Mouse (Mus musculus): ENCODE measurements around the gene Itgax. TPM values are rescaled to one million over a fixed set of nuclear protein-coding genes. Genes with fewer than 3 reads are reported as not detected.

Itgax gene
- polyA plus RNA-seq (2015; fragmentation: Nextera tagmentation; extraction: Ambion mirVana) = 0.09 and 0.12 TPM in 2 replicates

GRCm38 (mm10) chr7:128128741-128129720 lies at the start of gene Itgax:
TSS of gene Itgax (plus strand) at chr7:128129547.
- no peaks in the 10 kb centered on the region for H3K27me3 ChIP-seq
- H3K9ac ChIP-seq = no peak within 1 kb of the TSS
- H3K9me3 ChIP-seq (replicated peaks) = no peaks in the 10 kb centered on the region
- WGBS (ENCODE audit: insufficient replicate concordance) = 42% methylated on average over 8 of the region's 8 CpGs
- H3K4me1 ChIP-seq (replicated peaks) = no peaks in the 10 kb centered on the region
- ATAC-seq (ENCODE audit: low read depth) (no peak), DNase-seq (no peak)
- H3K36me3 ChIP-seq = no peaks in the 10 kb centered on the region
- H3K4me3 ChIP-seq (replicated peaks) = no peak within 1 kb of the TSS
- no peak within 1 kb of the TSS for H3K4me2 ChIP-seq
- no peak within 1 kb of the TSS for H3K27ac ChIP-seq

- DNase-seq (no peak), ATAC-seq (ENCODE audit: low read depth) (no peak)
- no peaks in the 10 kb centered on the region for H3K27me3 ChIP-seq
- no peak overlapping the region for H3K27ac ChIP-seq
- H3K4me3 ChIP-seq (replicated peaks) = no peak overlapping the region
- H3K4me2 ChIP-seq = no peak overlapping the region
- WGBS (ENCODE audit: insufficient replicate concordance) = 71% methylated on average over 8 of the region's 8 CpGs
- H3K9ac ChIP-seq = no peak overlapping the region
- H3K4me1 ChIP-seq (replicated peaks) = no peaks in the 10 kb centered on the region
- H3K9me3 ChIP-seq (replicated peaks) = no peaks in the 10 kb centered on the region
- H3K36me3 ChIP-seq = no peaks in the 10 kb centered on the region
These were observed 49.3 kb upstream of the Itgax start for GRCm38 (mm10) chr7:128080012-128080411.

GRCm38 (mm10) chr7:128089141-128089540 lies 40.2 kb upstream of the Itgax start:
- no peak overlapping the region for H3K27ac ChIP-seq
- H3K4me1 ChIP-seq (replicated peaks) = no peaks in the 10 kb centered on the region
- no peaks in the 10 kb centered on the region for H3K36me3 ChIP-seq
- H3K4me3 ChIP-seq (replicated peaks) = no peak overlapping the region
- H3K4me2 ChIP-seq = no peak overlapping the region
- no peaks in the 10 kb centered on the region for H3K27me3 ChIP-seq
- H3K9me3 ChIP-seq (replicated peaks) = no peaks in the 10 kb centered on the region
- ATAC-seq (ENCODE audit: low read depth) (no peak), DNase-seq (no peak)
- WGBS (ENCODE audit: insufficient replicate concordance) = 34% methylated on average over 7 of the region's 7 CpGs
- no peak overlapping the region for H3K9ac ChIP-seq

- WGBS (ENCODE audit: insufficient replicate concordance) = 50% methylated on average over 1 of the region's 1 CpGs
- H3K4me1 ChIP-seq (replicated peaks) = no peaks in the 10 kb centered on the region
- H3K27ac ChIP-seq = no peak overlapping the region
- DNase-seq (no peak), ATAC-seq (ENCODE audit: low read depth) (no peak)
- no peaks in the 10 kb centered on the region for H3K9me3 ChIP-seq (replicated peaks)
- no peak overlapping the region for H3K4me2 ChIP-seq
- no peak overlapping the region for H3K4me3 ChIP-seq (replicated peaks)
- no peaks in the 10 kb centered on the region for H3K36me3 ChIP-seq
- H3K27me3 ChIP-seq = no peaks in the 10 kb centered on the region
- H3K9ac ChIP-seq = no peak overlapping the region
These were observed 31.2 kb upstream of the Itgax start for GRCm38 (mm10) chr7:128098135-128098534.

GRCm38 (mm10) chr7:128100742-128101357 lies 28.5 kb upstream of the Itgax start:
- ATAC-seq (ENCODE audit: low read depth) (no peak), DNase-seq (no peak)
- Histone ChIP-seq H3K36me3 (no peaks in the 10 kb centered on the region), H3K27ac (no peak overlapping the region), H3K4me1 (replicated peaks) (no peaks in the 10 kb centered on the region), H3K9me3 (replicated peaks) (no peaks in the 10 kb centered on the region), H3K9ac (no peak overlapping the region), H3K4me3 (replicated peaks) (no peak overlapping the region), H3K4me2 (no peak overlapping the region), H3K27me3 (no peaks in the 10 kb centered on the region)
- 55% methylated on average over 2 of the region's 2 CpGs for WGBS (ENCODE audit: insufficient replicate concordance)

- no peak overlapping the region for H3K4me2 ChIP-seq
- no peaks in the 10 kb centered on the region for H3K9me3 ChIP-seq (replicated peaks)
- no peak overlapping the region for H3K27ac ChIP-seq
- ATAC-seq (ENCODE audit: low read depth) (no peak), DNase-seq (no peak)
- H3K4me1 ChIP-seq (replicated peaks) = no peaks in the 10 kb centered on the region
- H3K36me3 ChIP-seq = no peaks in the 10 kb centered on the region
- no peak overlapping the region for H3K9ac ChIP-seq
- 49% methylated on average over 4 of the region's 4 CpGs for WGBS (ENCODE audit: insufficient replicate concordance)
- H3K27me3 ChIP-seq = no peaks in the 10 kb centered on the region
- no peak overlapping the region for H3K4me3 ChIP-seq (replicated peaks)
These were observed 24.1 kb upstream of the Itgax start for GRCm38 (mm10) chr7:128105246-128105645.

- WGBS (ENCODE audit: insufficient replicate concordance) = 69% methylated on average over 7 of the region's 7 CpGs
- Histone ChIP-seq H3K4me1 (replicated peaks) (no peaks in the 10 kb centered on the region), H3K27me3 (no peaks in the 10 kb centered on the region), H3K9me3 (replicated peaks) (no peaks in the 10 kb centered on the region), H3K4me2 (no peak overlapping the region), H3K4me3 (replicated peaks) (no peak overlapping the region), H3K27ac (no peak overlapping the region), H3K9ac (no peak overlapping the region), H3K36me3 (no peaks in the 10 kb centered on the region)
- ATAC-seq (ENCODE audit: low read depth) = no peak
- no peak for DNase-seq
These were observed 21.9 kb upstream of the Itgax start for GRCm38 (mm10) chr7:128107462-128107861.

GRCm38 (mm10) chr7:128110314-128110713 lies 19.0 kb upstream of the Itgax start:
- no peaks in the 10 kb centered on the region for H3K9me3 ChIP-seq (replicated peaks)
- H3K4me1 ChIP-seq (replicated peaks) = no peaks in the 10 kb centered on the region
- H3K36me3 ChIP-seq = no peaks in the 10 kb centered on the region
- H3K9ac ChIP-seq = no peak overlapping the region
- H3K4me2 ChIP-seq = no peak overlapping the region
- H3K4me3 ChIP-seq (replicated peaks) = no peak overlapping the region
- DNase-seq (no peak), ATAC-seq (ENCODE audit: low read depth) (no peak)
- no peaks in the 10 kb centered on the region for H3K27me3 ChIP-seq
- no peak overlapping the region for H3K27ac ChIP-seq
- WGBS (ENCODE audit: insufficient replicate concordance) = 29% methylated on average over 2 of the region's 2 CpGs

- no peaks in the 10 kb centered on the region for H3K4me1 ChIP-seq (replicated peaks)
- DNase-seq (no peak), ATAC-seq (ENCODE audit: low read depth) (no peak)
- H3K9me3 ChIP-seq (replicated peaks) = no peaks in the 10 kb centered on the region
- no peak overlapping the region for H3K4me2 ChIP-seq
- H3K27ac ChIP-seq = no peak overlapping the region
- 82% methylated on average over 11 of the region's 11 CpGs for WGBS (ENCODE audit: insufficient replicate concordance)
- H3K9ac ChIP-seq = no peak overlapping the region
- H3K27me3 ChIP-seq = no peaks in the 10 kb centered on the region
- H3K4me3 ChIP-seq (replicated peaks) = no peak overlapping the region
- no peaks in the 10 kb centered on the region for H3K36me3 ChIP-seq
These were observed 17.2 kb upstream of the Itgax start for GRCm38 (mm10) chr7:128112131-128112530.

GRCm38 (mm10) chr7:128114371-128115105 lies 14.8 kb upstream of the Itgax start:
- Histone ChIP-seq H3K4me2 (no peak overlapping the region), H3K4me1 (replicated peaks) (no peaks in the 10 kb centered on the region), H3K36me3 (no peaks in the 10 kb centered on the region), H3K9me3 (replicated peaks) (no peaks in the 10 kb centered on the region), H3K27ac (no peak overlapping the region), H3K4me3 (replicated peaks) (no peak overlapping the region), H3K9ac (no peak overlapping the region), H3K27me3 (no peaks in the 10 kb centered on the region)
- DNase-seq (no peak), ATAC-seq (ENCODE audit: low read depth) (no peak)
- WGBS (ENCODE audit: insufficient replicate concordance) = 81% methylated on average over 11 of the region's 11 CpGs

- ATAC-seq (ENCODE audit: low read depth) = no peak
- Histone ChIP-seq H3K27me3 (no peaks in the 10 kb centered on the region), H3K9me3 (replicated peaks) (no peaks in the 10 kb centered on the region), H3K4me3 (replicated peaks) (no peak overlapping the region), H3K4me1 (replicated peaks) (no peaks in the 10 kb centered on the region), H3K36me3 (no peaks in the 10 kb centered on the region), H3K27ac (no peak overlapping the region), H3K4me2 (no peak overlapping the region), H3K9ac (no peak overlapping the region)
- DNase-seq = no peak
- WGBS (ENCODE audit: insufficient replicate concordance) = 44% methylated on average over 5 of the region's 5 CpGs
These were observed 14.0 kb upstream of the Itgax start for GRCm38 (mm10) chr7:128115211-128115958.
